Mouse (Mus musculus) kidney, adult 11 months (tissue): ENCODE results near the gene Spg7.
"Not testable (repeated sequence)": the region's sequence is repeated elsewhere in the genome, so short reads cannot be mapped to it uniquely, and the experiment has no call there.

Source experiments
- DNase-seq: peaks from one replicate; pipeline ENCODE4 v3.0.0; 2022

Spg7 gene

GRCm38 (mm10) chr8:123101735-123102685 is 39.3 kb downstream of the Spg7 start, which contains the start of gene Rpl13:
Rpl13 (plus strand) TSS chr8:123102350.
- DNase-seq: peak; percentile 96

- not testable (repeated sequence) for DNase-seq
These were observed 40.1 kb downstream of the Spg7 start for GRCm38 (mm10) chr8:123102855-123103254.

GRCm38 (mm10) chr8:123103285-123103684 is 40.5 kb downstream of the Spg7 start:
- no peak for DNase-seq

GRCm38 (mm10) chr8:123104046-123104767 is 41.5 kb downstream of the Spg7 start:
- DNase-seq: no peak

- no peak for DNase-seq
These were observed 43.0 kb downstream of the Spg7 start for GRCm38 (mm10) chr8:123105553-123106326.

GRCm38 (mm10) chr8:123106531-123106930 is 43.8 kb downstream of the Spg7 start:
- DNase-seq: no peak

- no peak for DNase-seq
These were observed 45.3 kb downstream of the Spg7 start for GRCm38 (mm10) chr8:123108010-123108409.

- DNase-seq: no peak
These were observed 46.2 kb downstream of the Spg7 start for GRCm38 (mm10) chr8:123108953-123109352.

- no peak for DNase-seq
These were observed 47.9 kb downstream of the Spg7 start for GRCm38 (mm10) chr8:123110649-123111048.

- no peak for DNase-seq
These were observed 50.1 kb downstream of the Spg7 start for GRCm38 (mm10) chr8:123112892-123113291.

- DNase-seq: no peak
These were observed 51.2 kb downstream of the Spg7 start for GRCm38 (mm10) chr8:123113908-123114469.

- DNase-seq: no peak
These were observed 51.9 kb downstream of the Spg7 start for GRCm38 (mm10) chr8:123114644-123115043.

GRCm38 (mm10) chr8:123117127-123117731 is 54.5 kb downstream of the Spg7 start, which contains the start of gene Cpne7:
Cpne7 (plus strand) TSS chr8:123117374.
- no peak for DNase-seq

GRCm38 (mm10) chr8:123117744-123118143 is 55.0 kb downstream of the Spg7 start:
- no peak for DNase-seq

- DNase-seq: no peak
These were observed 59.3 kb downstream of the Spg7 start for GRCm38 (mm10) chr8:123122059-123122458.

- no peak for DNase-seq
These were observed 59.9 kb downstream of the Spg7 start for GRCm38 (mm10) chr8:123122670-123123069.

GRCm38 (mm10) chr8:123126193-123126816 is 63.6 kb downstream of the Spg7 start:
- DNase-seq: peak; percentile 70

- no peak for DNase-seq
These were observed 68.3 kb downstream of the Spg7 start for GRCm38 (mm10) chr8:123131041-123131440.

- DNase-seq: no peak
These were observed 70.2 kb downstream of the Spg7 start for GRCm38 (mm10) chr8:123132953-123133352.

- DNase-seq: no peak
These were observed 71.5 kb downstream of the Spg7 start for GRCm38 (mm10) chr8:123134149-123134713.

GRCm38 (mm10) chr8:123135406-123135805 is 72.7 kb downstream of the Spg7 start:
- no peak for DNase-seq
